Mouse (Mus musculus): ENCODE measurements around the gene Pum2. TPM values are rescaled to one million over a fixed set of nuclear protein-coding genes. Genes with fewer than 3 reads are reported as not detected.
"Not testable (repeated sequence)": the region's sequence is repeated elsewhere in the genome, so short reads cannot be mapped to it uniquely, and the experiment has no call there.

The Pum2 gene
- polyA plus RNA-seq, 1 experiment: 89.6 TPM

DNA sequence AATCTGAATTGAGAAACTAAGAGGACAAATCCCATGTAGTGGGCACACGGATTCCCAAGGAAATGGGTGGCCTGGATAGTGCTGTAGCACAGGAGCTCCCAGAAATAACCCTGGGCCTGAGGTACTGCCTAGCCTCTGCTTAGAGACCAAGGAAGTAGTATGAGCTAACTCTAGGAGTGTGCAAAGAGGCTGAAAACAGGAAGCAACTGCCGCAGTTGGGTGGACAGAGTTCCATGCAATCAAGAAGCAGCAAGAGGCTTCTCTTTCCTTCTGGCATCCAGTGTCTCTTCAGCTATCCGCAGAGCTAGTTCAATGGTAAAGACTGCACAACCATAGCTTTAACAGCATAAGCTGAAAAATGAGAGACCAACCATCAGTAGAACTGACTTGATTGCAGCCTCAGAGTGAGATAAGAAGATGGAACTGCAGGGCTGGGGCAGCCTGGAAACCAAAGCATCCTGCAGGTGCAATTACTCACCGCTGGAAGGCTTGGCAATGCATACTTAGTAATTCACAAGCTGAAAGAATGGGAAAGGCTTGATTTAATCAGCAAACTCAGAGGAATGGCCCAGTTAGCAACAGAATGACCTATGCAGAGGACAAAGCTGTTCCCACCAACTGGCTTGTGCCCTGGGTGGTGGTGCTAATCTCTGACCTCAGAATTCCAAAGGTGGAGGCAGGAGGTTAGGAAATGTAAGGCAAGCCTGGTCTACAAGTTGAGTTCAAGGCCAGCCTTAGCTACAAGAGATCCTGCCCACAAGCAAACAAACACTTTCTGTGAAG lies 6.3 kb upstream of the Pum2 start:
- DNase-seq (ENCODE audit: extremely low spot score in 1 of 2, low spot score in 1 of 2): no peak

DNA sequence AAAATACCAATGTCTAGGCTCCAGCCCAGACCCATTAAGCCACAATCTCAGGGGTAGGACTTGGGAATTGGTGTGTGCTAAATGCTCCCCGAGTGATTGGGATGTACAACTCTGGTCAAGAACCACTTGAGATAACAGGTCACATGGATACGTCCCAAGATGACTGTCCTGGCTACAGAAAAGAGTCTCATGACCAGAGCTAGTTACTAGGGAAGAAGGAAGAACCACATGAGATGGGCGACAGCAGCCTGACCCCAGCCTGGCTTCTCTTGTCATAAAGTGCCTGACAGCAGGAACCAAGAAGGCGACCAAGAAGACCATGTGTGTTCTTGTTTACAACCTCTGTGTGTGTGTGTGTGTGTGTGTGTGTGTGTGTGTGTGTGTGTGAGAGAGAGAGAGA lies 4.5 kb upstream of the Pum2 start:
- no peak for DNase-seq (ENCODE audit: extremely low spot score in 1 of 2, low spot score in 1 of 2)

DNA sequence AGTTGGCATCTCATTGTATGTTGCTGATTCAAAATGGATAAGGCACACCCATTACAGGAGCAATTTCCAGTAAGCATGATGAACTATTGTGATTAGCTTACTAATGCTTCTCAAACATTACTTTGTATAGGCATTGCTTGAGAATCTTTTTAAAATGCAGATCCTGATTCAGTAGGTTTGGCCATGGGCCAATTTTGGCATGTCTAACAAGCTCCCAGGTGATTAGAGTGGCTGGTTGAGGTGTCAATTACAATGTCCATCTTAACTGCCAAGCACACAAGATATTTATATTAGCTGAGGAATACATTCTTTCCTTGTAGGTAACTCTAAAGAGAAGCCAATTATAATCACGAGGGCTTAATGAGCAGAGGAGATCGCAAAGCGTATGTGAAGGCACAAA lies 4.1 kb upstream of the Pum2 start:
- DNase-seq (ENCODE audit: extremely low spot score in 1 of 2, low spot score in 1 of 2): no peak

DNA sequence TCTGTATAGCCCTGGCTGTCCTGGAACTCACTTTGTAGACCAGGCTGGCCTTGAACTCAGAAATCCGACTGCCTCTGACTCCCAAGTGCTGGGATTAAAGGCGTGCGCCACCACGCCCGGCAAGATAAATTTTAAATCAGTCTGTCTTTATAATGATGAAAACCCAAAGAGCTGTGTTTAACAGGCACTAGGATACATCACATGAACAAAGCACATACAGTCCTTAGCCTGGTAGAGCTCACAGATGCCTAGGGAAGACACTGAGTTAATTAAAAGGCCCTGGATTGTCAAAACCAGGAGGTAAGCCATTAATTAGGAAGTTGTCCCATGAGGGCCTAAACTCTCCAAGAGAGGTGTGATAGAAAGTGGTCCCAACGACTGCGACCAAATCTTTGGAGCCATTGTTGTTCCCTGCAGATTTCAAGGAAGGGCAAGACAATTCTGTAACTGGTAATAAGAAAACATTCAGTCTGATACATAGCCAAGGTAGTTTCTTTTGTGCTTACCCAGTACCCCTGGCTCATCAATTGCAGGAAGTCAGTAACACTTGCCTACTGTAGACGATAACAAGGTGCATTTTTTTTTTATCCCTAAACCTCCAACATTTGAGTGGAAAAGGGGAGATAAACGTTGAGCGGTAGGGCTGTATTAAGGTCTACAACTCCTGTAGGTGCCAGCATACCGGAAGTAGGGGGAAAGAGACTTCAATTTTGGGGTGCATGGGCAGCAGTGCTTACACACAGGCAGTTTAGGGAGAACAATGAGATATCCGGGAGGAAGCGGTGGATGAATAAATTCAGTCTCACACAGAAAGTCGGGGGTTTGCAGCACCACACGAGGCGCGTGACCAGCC lies 587 bp upstream of the Pum2 start:
- no peak for DNase-seq (ENCODE audit: extremely low spot score in 1 of 2, low spot score in 1 of 2)

DNA sequence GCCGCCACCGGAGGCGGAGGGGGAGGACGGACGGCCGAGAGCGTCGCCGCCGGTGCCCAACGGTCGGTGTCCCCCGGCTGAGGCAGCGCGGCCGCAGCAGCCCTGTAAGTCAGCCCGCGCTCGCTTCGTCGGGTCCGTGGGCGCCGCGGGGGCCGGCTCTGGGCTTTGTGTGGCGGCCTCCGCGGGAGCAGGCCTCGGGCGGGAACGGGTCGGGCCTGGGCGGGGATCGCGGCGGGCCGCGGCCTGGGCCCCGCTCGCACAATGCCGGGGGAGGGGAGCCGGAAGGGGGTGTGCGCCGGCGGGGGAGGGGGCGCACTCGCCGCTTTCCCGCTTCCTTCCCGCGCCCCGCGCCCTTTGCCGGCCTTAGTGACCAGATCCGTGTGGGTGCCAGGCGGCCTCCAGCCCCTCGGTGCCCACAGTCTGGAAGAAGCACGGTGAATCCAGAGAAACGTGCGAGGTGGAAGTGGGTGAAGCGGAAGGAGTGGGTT lies 487 bp downstream of the Pum2 start:
- DNase-seq (ENCODE audit: extremely low spot score in 1 of 2, low spot score in 1 of 2): peak in 1 of 2 experiments; percentile 25

DNA sequence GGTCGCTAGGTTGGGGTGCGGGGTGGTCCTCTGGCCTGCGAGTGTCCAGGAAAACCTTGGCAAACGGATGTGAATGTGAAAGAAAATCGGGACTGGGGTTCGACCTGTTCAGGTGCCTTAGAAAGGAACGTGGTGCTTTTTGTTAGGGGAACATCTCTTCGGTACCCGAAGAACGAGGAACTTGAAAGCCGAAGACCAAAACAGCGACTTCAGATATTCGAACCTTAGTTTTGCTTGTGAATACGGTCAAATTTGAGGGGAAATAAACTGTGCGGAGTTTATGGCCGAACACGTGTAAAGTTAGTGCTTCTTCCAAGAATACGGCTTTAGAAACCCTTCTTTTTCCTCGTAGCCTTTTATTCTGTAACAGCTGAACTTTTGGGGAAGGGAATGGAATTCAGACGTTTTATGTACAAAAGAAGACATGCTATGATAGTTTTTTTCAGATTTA lies 982 bp downstream of the Pum2 start:
- no peak for DNase-seq (ENCODE audit: extremely low spot score in 1 of 2, low spot score in 1 of 2)

DNA sequence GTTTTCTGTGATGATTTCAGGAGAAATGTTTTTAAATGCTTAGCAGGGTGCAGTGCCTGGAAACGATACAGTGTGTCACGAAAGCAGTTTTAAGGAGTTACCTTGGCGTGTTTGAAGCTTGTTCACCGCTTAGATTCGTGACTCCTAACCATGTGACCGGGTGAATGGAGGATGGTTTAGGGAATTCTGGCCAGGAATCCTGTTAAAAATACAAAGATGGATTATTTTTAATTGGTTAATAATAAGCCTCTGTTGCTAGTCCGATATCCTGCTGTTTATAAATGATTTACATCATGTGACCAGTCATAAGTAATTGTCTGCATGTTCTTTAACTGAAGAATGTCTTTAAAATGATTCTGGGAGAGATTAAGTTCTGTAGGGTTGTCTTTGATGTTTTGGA lies 1.4 kb downstream of the Pum2 start:
- peak in 1 of 2 experiments; percentile 23 for DNase-seq (ENCODE audit: extremely low spot score in 1 of 2, low spot score in 1 of 2)

DNA sequence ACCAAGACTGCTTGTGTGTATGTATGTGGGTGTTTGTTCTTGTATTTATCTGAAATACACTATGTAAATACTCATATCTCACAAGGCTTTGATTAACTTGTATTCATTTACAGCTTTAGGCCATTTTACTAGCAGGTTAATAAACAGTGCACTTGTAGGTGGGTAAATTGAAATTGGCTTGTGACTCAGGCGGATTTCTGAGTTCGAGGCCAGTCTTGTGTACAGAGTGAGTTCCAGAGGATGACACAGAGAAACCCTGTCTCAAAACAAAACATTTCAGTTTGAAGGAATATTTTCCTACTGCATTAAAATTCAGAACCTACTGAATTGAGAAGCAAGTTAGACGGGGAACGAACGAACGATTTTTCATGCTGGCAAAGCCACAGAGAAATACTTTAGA lies 2.4 kb downstream of the Pum2 start:
- no peak for DNase-seq (ENCODE audit: extremely low spot score in 1 of 2, low spot score in 1 of 2)

DNA sequence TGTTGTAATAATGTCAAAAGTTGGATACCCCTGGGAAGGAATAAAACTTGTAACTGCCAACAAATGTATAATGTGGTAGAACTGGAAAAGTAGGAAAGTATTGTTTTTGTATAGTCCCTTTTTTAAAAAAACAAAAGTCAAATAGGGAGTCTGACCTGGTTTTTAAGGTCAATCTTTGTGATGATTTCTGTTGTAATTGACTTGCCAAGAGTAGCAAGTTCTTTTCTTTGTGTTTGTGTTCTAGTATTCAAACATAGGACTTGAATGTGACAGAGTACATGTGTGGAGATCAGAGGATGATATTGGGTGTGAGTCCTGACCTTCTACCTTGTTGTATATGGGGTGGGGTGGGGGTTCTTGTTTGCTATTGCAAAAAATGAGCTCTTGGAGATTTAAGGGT lies 4.0 kb downstream of the Pum2 start:
- DNase-seq (ENCODE audit: extremely low spot score in 1 of 2, low spot score in 1 of 2): no peak

DNA sequence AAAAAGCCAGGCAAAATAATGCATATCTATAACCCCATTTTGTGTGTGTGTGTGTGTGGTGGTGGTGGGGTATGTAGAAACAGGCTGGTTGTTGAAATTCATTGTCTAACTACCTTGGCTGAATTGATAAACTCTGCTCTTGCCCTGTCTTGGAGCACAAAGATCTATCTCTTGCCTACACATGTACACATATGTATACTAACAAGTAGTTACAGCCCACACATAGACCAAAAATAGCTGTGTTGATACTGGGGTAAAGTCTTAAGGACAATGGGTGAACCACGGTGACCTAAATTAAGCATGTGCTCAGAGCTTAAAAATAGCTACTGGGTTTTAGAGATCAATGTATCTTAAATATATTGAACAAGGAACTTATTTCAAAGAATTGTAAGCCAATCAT lies 10.3 kb downstream of the Pum2 start:
- DNase-seq (ENCODE audit: extremely low spot score in 1 of 2, low spot score in 1 of 2): no peak

DNA sequence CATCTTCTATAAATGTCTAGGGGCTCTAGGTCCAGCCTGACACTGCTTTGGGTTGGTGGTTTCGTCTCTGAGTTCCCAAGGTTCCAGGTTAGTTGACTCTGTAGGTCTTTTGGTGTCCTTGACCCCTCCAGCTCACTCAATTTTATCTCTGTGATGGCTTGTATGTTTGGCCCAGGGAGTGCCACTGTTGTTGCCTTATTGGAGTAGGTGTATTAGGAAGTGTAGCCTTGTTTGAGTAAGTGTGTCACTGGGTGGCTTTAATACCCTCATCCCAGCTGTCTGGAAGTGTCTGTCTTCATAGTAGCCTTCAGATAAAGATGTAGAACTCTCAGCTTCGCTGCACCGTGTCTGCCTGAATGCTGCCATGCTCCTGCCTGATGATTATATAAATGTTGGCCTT lies 11.1 kb downstream of the Pum2 start:
- no peak for DNase-seq (ENCODE audit: extremely low spot score in 1 of 2, low spot score in 1 of 2)

DNA sequence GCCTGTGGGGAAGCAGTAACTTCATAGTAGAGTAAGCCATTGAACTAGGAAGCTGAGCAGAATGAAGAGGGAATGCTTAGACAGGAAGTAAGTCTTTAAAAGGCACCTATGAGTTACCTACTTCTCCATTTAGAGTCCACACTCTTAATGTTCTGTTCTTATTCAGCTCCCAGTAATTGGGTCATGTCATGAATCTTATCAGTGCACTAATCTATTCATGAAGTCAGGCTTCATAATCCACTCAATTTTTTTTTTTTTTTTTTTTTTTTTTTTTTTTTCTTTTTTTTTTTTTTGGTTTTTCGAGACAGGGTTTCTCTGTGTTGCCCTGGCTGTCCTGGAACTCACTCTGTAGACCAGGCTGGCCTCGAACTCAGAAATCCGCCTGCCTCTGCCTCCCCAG lies 15.9 kb downstream of the Pum2 start:
- DNase-seq (ENCODE audit: extremely low spot score in 1 of 2, low spot score in 1 of 2): not testable (repeated sequence)

DNA sequence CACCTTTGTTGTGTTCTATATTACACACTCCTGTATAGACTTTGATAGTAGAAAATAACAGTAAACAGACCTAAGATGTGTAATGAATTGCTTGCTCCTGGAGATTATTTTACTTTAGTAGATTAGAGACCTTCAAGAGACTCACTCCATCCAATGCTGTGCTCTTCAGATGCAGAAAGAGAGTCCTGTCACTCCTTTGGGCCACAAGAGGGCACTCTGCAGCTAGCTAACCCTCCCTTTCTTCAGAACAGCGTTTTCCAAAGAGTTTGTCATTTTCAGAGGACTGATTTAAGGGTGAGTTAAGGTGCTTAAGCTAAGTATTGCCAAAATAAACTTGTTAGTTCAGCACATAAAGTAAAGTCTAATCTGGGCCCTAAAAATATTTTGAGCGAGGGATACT lies 25.0 kb downstream of the Pum2 start:
- peak in 1 of 2 experiments; percentile 53 for DNase-seq (ENCODE audit: extremely low spot score in 1 of 2, low spot score in 1 of 2)

DNA sequence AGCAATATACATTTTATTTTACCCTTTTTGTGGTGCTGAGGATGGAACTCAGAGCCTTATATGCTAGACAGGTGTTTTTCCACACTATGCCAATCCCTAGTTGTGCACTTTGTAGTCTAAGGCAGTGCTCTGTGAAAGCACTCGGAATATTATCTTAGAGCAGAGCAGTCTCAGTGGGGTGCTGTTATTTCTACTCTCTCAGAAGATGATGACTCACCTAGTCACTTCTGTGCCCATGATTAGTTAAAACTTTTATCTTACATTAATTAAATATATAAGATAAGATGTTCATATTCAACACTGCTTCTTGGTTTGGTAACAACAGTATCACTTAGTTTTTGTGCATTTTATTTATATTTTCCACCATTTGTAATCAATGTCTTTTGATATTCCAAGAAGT lies 30.1 kb downstream of the Pum2 start:
- DNase-seq (ENCODE audit: extremely low spot score in 1 of 2, low spot score in 1 of 2): no peak

DNA sequence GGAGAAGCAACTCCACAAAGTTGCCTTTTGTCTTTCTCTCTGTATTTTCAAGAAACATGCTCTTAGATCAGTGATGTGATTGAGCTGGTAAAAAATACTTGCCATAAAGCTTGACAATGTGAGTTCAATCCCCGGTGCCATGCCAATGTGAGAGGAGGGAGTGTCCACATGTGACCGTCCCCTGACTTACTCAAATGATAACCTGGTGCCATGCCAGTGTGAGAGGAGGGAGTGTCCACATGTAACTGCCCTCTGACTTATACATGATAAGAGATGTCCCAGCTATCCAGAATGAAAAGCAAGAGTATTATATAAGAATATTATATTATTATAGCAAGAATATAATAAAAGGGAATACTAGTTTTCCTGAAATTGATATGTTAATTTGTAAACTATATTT lies 34.9 kb downstream of the Pum2 start:
- DNase-seq (ENCODE audit: extremely low spot score in 1 of 2, low spot score in 1 of 2): no peak

DNA sequence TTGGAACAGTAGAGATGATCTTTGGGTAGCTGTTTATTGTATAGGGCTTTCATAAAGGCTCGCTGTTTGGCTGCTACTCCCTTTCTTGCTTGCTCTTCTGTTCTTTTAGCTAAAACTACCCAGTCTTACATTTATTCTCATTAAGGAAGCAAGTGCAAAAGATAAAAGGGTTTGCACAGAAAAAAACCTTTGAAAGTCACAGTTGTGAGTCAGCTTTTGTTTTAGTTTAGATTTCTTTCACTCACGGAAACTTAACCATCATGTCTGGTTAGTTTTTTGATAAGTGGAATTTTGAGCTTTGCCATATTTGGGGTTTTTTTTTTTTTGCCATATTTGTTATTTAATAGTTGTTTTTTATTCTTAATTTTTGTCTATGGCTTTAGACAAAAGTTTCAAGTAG lies 38.7 kb downstream of the Pum2 start:
- no peak for DNase-seq (ENCODE audit: extremely low spot score in 1 of 2, low spot score in 1 of 2)

DNA sequence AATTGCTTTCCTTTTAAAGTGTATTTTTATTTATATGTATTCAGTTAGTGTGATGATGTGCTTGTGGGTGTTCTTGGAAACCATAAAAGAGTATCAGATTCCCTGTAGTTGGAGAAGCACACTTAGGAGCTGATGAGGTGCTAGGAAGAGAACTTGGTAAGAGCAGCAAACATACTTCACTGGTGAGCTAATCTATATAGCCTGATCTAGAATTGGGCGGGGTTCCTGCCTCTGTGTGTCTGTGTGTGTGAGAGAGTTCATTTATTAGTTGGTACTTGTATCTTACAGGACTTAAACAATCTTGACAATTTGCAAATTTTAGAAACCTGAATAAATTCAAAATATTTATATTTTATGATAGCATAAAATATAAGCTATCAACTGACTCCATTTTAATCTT lies 42.2 kb downstream of the Pum2 start:
- no peak for DNase-seq (ENCODE audit: extremely low spot score in 1 of 2, low spot score in 1 of 2)

DNA sequence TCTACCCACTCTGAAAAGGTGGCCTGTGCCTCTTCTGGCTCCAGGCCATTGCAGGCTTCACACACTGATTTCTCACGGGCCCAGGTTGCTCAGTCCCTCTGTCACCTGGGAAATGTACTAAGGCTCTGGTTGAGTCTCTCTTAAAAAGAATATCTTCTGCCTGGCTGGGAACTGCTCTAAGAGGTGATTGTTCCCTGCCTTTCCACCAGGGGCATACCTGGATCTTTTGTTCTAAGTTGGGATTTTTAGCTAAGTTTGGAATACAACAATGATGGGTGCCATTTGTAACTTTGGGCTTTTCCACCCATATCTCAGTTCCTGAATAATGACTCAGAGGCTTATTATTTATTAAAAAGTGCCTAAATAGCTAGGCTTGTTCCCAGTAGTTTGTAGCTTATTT lies 53.0 kb downstream of the Pum2 start:
- no peak for DNase-seq (ENCODE audit: extremely low spot score in 1 of 2, low spot score in 1 of 2)

DNA sequence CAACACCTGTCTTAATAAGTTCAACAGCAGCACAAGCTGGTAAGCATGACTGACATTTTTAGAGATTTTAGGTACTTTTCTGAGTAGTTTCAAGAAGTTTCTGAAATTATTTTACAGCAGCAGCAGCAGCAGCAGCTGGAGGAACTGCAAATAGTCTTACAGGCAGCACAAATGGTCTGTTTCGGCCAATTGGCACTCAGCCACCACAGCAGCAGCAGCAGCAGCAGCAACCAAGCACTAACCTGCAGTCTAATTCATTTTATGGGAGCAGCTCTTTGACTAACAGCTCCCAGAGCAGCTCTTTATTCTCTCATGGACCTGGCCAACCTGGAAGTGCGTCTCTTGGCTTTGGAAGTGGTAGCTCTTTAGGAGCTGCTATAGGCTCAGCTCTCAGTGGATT lies 54.8 kb downstream of the Pum2 start:
- DNase-seq (ENCODE audit: extremely low spot score in 1 of 2, low spot score in 1 of 2): no peak

DNA sequence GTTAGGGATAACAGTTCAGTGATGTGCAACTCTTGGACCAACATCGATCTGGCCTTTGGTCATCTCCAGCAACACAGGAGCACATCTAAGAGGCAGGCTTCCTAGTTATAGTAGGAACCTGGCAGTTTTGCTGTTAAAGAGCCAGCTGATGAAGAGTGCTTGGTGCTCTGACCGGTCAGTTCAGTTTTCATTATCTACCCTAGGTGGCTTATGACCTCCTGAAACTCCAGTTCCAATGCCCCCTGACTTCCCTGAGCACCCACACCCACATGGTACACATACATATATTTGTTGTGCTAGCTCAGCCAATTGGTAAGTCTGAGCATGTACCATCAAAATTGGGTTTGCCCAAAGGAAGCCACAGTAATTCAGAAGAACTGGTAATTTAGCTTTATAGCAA lies 79.7 kb downstream of the Pum2 start:
- DNase-seq (ENCODE audit: extremely low spot score in 1 of 2, low spot score in 1 of 2): no peak

DNA sequence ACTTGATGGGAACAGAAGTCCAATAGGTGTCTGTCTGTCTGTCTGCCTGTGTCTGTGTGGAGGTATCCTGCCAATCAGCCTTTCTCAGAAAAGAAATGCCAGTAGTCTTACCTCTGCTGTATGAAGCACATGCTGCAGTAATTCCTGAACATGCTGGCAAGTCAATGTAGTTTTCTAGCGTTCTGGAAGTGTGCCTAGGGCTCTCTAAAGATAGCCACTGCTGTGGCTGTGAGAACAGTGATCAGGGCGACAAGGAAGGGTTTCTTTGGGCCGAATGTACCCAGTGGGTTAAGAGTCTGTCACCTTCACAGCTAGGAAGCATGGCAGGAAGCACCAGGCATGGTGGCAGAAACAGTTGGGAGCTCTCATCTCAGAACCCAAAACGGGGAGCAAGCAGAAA lies 80.2 kb downstream of the Pum2 start:
- DNase-seq (ENCODE audit: extremely low spot score in 1 of 2, low spot score in 1 of 2): peak in 1 of 2 experiments; percentile 46

DNA sequence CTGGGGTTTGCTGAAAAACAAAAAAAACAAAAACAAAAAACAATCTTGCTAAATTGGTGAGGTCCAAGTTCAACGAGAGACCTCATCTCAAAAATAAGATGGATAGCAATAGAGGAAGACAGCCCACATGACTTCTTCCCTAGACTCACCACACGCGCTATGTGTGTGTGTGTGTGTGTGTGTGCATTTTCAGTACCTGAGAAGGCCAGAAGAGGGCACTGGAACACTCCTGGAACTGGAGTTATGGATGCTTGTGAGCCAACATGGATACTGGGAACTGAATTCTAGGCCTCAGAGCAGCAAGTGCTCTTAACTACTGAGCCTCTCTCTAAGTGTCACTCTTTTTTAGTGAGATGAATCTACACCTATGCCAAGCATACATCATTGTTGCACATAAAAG lies 84.1 kb downstream of the Pum2 start:
- no peak for DNase-seq (ENCODE audit: extremely low spot score in 1 of 2, low spot score in 1 of 2)
